Mouse (Mus musculus): ENCODE results near the gene Clta.
"Not testable (repeated sequence)": the region's sequence is repeated elsewhere in the genome, so short reads cannot be mapped to it uniquely, and the experiment has no call there.

The Clta gene

GRCm38 (mm10) chr4:44025570-44025969 lies 21.3 kb downstream of the Clta start:
- no peak for DNase-seq

- no peak for DNase-seq
Observed at GRCm38 (mm10) chr4:44028303-44029135, 24.3 kb downstream of the Clta start.

- DNase-seq = no peak
Observed at GRCm38 (mm10) chr4:44029661-44030066, 25.4 kb downstream of the Clta start.

- peak; percentile 60 for DNase-seq
Observed at GRCm38 (mm10) chr4:44031521-44031920, 27.3 kb downstream of the Clta start.

GRCm38 (mm10) chr4:44036455-44036854 lies 32.2 kb downstream of the Clta start:
- no peak for DNase-seq

- no peak for DNase-seq
Observed at GRCm38 (mm10) chr4:44040802-44041201, 36.5 kb downstream of the Clta start.

DNA sequence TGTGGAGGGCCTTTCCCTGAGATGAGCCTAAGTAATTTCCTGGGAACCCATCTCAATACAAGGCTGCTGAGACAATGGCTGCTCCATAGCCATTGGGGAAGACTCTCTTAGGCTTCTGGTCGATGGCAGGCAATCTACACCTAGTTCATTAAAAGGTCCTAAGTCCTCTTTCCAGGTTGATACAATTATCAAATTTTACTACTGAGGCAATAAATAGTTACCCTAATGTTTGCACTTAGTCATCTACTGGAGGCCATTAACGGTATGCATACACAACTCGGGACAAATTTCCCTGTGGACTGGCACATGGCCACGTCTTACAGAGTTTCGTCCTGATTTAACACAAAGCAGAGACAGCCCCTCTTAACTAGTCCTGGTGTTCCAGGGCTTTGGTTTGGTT lies 38.2 kb downstream of the Clta start:
- no peak for DNase-seq

- DNase-seq = not testable (repeated sequence)
Observed at GRCm38 (mm10) chr4:44043182-44043581, 38.9 kb downstream of the Clta start.

DNA sequence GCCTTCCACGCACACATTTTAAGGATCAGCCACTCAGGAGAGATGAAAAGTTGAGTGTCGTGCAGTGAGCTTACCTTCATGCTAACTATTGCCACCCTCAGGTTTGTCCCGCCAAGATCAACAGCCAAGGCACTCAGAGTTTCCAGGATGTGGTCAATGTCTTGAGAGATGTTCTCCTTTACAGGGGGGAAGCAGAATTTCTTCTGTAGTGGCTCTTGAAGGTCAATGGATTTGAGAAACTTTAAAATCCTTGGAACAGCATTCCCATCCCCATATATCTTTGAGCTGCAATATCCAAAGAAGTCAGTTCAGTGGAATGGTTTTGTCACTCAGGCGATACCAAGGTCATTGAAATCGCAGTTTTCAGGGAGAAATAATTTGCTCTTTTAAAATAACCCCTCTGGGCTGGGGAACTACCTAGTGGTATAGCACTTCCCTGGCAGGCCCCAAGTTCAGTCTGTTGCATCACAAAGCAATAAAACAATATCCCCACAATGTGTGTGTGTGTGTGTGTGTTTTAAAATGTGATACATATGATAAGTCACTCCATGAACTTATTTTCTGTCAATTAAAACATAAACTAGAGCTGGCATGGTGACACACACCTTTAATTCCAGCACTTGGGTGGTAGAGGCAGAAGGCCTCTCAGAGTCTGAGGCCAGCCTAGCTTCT lies 40.6 kb downstream of the Clta start:
- DNase-seq = no peak

DNA sequence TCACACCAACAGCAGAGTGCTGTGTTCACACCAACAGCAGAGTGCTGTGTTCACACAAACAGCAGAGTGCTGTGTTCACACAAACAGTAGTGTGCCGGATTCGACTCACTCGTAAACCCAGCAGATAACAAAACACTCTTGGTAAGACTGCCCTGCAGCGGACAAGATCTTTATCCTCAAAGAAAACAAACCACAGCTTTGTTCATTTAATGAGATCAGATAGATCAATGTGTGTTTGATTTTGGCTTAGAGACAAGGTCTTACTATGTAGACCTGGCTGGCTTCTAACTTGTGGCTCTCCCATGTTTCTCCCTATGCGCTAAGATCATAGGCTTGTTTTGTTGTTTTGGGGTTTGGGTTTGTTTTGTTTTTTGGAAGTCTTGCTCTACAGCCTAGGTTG lies 41.8 kb downstream of the Clta start:
- no peak for DNase-seq

DNA sequence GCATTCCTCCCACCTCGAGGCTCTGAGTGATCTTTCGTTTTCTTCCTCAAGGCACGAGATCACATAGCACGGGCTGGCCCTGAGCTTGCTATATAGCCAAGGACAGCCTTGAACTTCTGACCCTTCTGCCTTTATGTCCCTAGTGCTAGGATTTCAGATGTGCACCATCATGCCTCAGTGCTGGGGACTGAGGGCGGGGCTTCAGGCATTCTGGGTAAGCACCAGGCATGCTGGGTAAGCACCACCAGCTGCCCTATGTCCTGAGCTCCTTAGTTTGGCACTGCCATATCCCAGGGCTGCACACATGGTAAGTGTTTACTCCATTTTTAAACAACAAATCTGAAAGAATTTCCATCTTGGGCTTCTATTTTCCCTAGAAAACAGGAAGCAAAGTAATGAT lies 45.6 kb downstream of the Clta start:
- DNase-seq = no peak

DNA sequence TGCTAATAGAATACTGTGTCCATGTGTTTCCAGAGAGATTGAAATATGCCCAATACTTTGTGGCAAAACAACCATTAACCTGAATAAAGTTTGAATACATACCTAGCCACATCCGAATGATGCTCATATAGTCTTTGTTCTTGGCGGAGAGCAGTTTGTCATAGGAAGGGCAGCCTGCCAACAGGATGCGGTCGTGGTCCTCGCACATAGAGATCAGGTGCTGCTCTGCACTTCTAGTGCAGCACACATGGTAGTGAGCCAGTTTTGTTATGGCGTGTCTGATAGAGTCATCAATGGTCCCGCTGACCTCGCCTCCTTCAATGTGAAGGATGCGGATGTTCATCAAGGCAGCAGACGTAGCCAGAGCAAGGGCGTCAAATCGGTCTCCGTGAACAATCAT lies 55.4 kb downstream of the Clta start:
- no peak for DNase-seq

DNA sequence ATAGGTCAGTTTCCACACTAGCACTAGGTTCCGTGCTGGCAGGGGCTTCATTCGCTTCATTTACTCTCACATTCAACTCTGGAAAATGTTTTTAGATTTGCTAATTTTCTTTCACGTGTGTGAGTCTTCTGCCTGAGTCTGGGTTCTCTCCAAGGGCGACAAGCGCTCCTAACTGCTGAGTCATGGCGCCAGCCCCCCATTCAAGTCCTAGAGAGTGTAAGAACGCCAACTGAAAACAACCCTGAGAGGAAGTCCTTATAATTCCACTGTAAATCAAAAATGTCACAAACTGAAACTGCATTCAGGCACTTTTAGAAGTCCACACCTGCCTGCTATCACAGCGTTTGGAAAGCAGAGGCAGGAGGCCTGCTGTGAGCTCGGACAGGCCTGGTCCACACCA lies 57.8 kb downstream of the Clta start:
- DNase-seq = peak; percentile 37

DNA sequence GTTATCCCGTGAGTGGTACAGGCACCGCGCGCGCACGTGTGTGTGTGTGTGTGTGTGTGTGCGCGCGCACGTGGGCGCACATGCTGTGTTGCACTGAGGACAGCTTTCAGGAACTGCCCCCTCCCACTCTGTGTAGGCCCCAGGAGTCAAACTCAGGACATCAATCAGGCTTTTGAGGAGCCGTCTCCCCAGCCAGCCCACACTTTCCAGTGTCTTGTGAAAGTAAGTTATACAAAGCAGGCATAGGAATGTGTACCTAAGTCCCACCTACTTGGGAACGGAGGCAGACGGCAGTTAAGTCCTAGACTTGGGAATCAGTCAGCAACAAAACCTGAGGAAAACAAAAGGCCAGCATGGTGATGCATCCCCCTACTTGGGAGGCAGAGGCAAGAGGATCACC lies 58.6 kb downstream of the Clta start:
- no peak for DNase-seq

- DNase-seq = peak; percentile 94
Observed at GRCm38 (mm10) chr4:44065355-44066025, 61.2 kb downstream of the Clta start.

GRCm38 (mm10) chr4:44066891-44067290 lies 62.6 kb downstream of the Clta start:
- DNase-seq = peak; percentile 76

- no peak for DNase-seq
Observed at GRCm38 (mm10) chr4:44068736-44069135, 64.5 kb downstream of the Clta start.

DNA sequence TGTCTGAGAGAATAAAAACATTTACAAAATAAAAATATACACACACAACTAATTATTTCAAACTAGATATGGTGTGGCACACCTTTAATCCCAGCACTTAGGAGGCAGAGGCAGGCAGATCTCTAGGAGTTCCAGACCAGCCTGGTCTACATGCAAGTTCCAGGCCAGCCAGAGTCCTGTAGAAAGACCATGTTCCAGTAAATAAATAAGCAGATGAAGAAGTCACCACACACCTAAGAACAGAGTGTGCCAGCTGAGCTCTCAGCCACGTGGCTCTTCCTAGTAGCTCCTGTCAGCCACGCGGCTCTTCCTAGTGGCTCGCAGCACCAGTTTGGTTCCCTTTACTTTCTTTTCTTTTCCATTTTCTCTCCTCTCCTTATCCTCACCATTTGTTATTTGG lies 65.2 kb downstream of the Clta start:
- no peak for DNase-seq

GRCm38 (mm10) chr4:44070641-44071040 lies 66.4 kb downstream of the Clta start:
- peak; percentile 32 for DNase-seq

DNA sequence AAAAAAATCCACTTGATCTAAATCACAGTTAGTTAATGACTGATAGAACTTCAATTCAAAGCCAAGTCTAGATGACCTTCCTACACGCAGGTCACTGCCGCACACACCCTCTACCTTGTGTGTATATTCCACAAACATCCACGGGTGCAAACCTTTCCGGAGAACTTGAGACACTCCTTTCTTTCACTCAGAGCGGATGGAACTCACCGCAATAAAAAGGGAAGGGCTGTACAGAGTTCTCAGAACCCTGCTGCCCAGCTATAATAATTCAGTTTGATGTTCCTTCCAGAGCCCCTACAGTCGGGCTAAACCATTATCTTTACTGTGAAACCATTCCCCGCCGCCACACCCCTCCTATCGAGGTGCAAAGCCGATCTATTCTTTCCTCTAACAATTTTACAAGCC lies 67.5 kb downstream of the Clta start:
- peak; percentile 47 for DNase-seq

DNA sequence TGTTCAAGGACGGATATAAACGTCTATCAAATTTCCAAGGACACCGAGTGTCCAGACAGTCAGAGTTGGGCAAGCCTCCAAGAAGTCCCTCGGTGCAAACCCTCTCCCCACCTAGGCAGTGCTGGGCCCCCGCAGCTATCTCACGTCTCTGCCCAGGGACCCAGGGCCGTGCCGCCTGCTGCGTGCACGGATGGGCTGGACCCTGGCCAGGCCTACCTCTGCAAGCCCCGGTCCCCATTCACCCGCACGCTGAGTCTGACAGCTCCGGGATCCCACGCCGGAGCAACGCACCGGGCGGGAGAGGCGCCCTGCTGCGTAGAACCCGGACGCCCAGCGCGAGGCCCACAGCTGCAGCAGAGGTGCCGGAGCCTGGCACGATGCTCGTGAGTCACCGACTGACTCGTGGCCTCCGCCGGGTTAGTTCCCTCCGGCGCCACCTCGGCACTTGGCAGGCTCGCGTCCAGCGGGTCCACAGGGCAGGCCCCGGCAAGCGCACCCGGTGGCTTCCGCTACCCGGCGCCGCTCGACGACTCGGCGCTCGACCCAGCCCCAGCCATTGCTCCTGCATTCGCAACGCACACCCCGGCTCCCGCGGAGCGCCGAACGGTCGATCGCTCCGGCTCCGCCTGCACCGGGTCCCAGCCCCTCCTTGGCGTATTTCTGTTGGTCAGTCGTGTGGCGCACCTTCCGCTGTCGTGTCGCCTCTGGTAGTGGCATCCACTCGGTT lies 68.1 kb downstream of the Clta start:
- DNase-seq = peak; percentile 94

DNA sequence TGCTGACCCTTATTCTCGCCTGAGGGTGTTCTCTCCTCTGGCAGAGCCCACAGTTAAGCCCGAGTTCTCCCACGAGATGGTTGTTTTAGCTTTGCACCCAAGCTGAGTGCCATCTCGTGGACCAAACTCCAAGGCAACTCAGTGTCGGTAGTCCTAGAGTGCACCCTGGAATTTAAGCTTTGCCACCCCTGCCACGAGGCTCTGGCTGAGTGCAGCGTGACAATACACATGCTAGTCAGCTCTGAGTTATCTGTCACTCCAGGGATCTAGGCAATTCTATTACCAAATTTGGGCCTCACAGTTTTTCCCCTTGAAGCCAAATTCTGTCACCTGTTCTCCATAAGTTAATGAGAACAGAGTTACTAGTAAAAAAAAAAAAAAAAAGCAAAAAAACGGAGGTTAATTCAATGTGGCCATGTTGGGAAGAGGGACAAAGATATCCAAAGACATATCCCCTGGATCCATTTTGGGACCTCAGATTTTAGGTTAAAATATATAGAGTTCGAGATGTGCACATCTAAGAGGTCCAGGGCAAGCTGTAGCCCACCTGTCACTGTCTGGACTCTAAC lies 68.7 kb downstream of the Clta start:
- DNase-seq = no peak

GRCm38 (mm10) chr4:44073799-44074198 lies 69.5 kb downstream of the Clta start:
- no peak for DNase-seq

Data from kidney, adult 9 months (tissue).